Mouse (Mus musculus): ENCODE measurements around the gene Gbgt1. TPM values are rescaled to one million over a fixed set of nuclear protein-coding genes. Genes with fewer than 3 reads are reported as not detected.
"Not testable (repeated sequence)": the region's sequence is repeated elsewhere in the genome, so short reads cannot be mapped to it uniquely, and the experiment has no call there.

Gene Gbgt1
- total RNA-seq, 2 experiments from 2014 or later: 1.6 to 2.5 TPM

DNA sequence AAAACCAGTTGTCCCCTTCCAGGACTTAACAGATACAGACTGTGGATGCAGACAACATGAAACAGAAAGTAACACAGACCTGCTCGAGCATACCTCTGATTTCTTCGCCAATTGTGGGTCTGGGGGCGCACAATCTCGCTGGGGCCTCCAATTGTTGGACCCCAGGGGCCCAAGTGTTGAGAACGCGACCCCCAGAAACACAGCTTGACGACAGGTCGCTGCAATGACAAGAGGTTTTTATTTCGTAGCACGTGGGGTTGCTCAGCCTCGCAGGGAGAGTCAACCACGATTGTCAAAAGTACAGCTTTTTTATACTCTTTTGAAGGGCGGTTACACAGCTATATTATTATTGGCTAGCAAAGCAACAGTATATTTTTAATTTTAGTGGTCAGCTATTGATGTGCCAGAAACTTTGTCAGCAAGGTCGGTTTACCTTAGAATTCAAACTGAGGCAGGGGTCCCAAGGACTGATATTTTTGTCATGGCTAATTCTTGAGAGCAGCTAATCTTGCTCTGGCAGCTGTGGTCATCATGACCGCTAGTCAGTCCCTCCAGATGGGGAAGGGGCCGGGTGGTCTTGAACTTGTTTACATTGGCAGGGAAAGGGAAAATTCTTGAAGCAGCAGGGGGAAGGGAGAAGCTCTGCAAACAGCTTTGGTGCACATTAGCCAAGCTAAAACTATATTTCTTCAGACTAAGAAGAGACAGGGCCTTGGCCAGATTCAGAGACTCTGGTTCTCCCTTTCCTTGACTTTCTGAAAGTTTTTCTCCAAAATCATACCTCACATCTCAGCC, 693 bp upstream of the Gbgt1 start:
- intact Hi-C loops (cut with DNase I): no loop called here
- DNase-seq (ENCODE audit: low spot score in 2 of 2): no peak

DNA sequence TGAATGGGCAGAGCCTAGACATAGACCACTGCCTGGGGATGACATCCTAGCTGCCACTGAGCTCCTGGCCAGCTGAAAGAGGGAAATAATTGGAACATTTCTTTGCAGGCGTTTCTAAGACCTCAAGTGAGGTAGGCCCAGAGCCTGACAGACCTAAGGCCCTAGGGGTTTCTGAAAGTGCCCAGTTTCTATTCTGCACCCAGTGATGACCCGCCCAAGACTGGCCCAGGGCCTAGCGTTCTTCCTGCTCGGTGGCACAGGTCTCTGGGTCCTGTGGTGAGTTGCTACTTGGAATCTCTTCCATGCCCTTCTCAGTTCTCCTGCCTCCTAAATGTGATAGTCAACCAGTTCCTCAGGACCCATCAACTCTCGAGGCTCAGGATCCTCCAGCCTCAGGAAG, 870 bp downstream of the Gbgt1 start:
- DNase-seq (ENCODE audit: low spot score in 2 of 2): no peak
- intact Hi-C loops (cut with DNase I): no loop called here

DNA sequence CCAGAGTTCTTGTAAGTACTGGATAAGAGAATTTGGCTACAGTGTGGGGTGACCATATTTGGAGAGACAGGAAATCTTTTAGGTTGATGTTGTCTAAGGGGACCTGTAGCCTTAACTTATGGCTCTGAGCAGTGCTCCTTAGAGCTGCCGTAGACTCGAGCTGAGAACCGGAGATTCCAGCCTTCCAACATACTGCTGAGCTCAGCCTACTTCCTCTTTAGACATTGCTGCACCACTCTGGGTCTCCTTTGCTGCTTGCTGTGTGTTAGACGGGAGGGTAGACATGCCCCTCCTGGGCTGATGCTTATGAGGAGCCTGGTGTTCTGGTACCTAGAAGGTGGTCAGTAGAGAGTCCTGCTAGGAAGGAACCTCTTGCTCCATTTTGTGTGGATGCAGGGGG, 1.7 kb downstream of the Gbgt1 start:
- intact Hi-C loops (cut with DNase I): no loop called here
- DNase-seq (ENCODE audit: low spot score in 2 of 2): no peak

DNA sequence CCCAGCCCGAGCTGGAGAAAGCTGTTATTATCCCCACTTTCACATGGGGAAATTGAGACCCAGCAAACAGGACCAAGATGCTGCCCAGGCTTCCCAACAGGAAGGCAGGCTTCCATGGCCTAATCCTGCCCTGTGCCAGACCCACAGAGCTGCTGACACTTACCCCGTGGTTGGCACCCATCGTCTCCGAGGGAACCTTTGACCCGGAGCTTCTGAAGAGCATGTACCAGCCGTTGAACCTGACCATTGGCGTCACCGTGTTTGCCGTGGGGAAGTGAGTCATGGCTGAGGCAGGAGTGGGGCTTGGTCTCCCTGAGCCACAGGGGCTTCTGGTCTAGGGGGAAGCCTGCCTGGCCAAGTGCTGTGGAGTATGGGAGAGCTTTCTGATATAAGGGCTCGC, 6.3 kb downstream of the Gbgt1 start:
- DNase-seq (ENCODE audit: low spot score in 2 of 2): no peak
- intact Hi-C loops (cut with DNase I): no loop called here

DNA sequence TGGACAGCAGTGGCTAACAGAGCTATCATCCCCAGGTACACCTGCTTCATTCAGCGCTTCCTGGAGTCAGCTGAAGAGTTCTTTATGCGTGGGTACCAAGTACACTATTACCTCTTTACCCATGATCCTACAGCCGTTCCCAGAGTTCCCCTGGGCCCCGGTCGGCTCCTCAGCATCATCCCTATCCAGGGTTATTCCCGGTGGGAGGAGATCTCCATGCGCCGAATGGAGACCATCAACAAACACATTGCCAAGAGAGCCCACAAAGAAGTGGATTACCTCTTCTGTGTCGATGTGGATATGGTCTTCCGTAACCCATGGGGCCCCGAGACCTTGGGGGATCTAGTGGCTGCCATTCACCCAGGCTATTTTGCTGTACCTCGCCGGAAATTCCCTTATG, 8.0 kb downstream of the Gbgt1 start:
- intact Hi-C loops (cut with DNase I): no loop called here
- DNase-seq (ENCODE audit: low spot score in 2 of 2): no peak

DNA sequence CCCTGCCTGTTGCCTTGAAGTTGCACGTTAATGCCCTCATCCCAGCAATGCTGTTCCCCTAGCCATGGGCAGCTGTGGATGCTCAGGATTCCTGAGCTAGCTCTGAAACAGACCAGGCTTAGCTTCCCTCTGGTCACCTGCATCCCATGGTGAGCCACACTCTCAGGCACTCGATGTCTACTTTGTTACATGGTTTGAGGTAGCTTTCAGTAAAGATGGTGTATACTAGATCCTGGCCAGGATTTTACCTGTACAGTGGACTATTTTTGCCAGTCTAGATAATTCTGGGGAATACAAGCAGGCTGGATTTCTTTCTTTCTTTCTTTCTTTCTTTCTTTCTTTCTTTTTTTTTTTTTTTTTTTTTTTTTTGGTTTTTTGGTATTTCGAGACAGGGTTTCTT, 9.1 kb downstream of the Gbgt1 start, which contains the start of gene Gm10134:
Gm10134 (plus strand) TSS at position 301 of the 400 bp plus-strand sequence.
- DNase-seq (ENCODE audit: low spot score in 2 of 2): no peak
- intact Hi-C loops (cut with DNase I): no loop called here

DNA sequence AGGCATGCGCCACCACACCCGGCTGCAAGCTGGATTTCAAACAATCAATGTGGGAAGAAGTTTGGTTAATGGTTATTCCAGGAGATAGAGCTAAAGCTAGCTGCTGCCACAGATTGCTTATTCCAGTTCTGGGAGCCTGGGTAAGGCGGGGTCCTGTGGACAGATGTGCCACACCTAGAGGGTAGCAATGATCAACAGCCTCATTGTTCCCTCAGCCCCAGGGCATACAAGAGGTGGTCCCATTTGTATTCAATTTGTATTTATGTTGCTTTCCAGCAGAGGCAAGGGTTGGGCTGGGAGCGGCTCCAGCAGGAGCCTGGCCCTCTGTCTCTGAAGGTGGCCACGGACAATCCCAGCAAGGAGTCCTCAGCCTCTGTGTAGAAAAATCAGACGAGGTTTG, 9.6 kb downstream of the Gbgt1 start:
- no peak for DNase-seq (ENCODE audit: low spot score in 2 of 2)
- intact Hi-C loops (cut with DNase I): no loop called here

DNA sequence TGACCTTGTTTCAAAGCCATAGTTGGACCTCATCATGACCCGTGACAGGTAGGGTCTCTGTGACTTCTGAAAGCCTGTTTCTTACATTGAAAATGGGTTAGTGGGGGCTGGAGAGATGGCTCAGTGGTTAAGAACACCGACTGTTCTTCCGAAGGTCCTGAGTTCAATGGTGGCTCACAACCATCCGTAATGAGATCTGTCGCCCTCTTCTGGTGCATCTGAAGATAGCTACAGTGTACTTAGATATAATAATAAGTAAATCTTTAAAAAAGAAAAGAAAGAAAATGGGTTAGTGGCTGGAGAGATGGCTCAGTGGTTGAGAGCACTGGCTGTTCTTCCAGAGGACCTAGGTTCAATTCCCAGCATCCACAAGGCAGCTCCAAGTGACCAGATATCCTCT, 14.9 kb downstream of the Gbgt1 start:
- DNase-seq (ENCODE audit: low spot score in 2 of 2); intact Hi-C loops (cut with DNase I): not testable (repeated sequence)

DNA sequence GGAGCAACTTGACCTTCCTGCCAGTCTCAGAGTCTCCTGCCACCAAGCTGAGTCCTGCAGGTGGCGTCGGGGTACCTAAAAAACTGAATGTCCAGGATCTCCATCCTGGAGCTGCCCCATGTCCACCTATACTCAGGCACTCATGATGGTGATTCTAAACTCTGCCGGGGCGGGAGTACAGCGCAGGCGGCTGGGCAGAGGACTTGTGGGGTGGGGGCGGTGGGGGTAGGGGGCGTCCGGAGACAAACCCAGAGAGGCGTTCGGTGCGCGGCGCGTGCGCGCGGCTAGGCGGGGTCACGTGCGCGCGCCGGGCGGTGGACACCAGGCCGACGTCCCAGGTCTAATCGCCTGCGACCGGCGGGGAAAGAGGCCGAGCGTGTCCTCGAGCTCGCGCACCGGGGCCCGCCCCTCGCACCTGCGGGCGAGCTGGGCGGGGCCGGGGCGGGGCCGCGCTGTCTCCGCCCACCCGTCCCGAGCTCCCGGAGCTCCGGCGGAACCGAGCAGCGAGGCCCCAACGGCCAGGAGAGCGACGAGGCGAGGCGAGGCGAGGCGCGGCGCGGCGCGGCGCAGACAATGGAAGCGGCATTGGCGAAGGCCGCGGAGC, 16.2 kb downstream of the Gbgt1 start, which contains the start of gene Ralgds:
Ralgds (plus strand) TSS at position 328 of the 604 bp plus-strand sequence.
- DNase-seq (ENCODE audit: low spot score in 2 of 2): no peak
- intact Hi-C loops (cut with DNase I): no loop called here

DNA sequence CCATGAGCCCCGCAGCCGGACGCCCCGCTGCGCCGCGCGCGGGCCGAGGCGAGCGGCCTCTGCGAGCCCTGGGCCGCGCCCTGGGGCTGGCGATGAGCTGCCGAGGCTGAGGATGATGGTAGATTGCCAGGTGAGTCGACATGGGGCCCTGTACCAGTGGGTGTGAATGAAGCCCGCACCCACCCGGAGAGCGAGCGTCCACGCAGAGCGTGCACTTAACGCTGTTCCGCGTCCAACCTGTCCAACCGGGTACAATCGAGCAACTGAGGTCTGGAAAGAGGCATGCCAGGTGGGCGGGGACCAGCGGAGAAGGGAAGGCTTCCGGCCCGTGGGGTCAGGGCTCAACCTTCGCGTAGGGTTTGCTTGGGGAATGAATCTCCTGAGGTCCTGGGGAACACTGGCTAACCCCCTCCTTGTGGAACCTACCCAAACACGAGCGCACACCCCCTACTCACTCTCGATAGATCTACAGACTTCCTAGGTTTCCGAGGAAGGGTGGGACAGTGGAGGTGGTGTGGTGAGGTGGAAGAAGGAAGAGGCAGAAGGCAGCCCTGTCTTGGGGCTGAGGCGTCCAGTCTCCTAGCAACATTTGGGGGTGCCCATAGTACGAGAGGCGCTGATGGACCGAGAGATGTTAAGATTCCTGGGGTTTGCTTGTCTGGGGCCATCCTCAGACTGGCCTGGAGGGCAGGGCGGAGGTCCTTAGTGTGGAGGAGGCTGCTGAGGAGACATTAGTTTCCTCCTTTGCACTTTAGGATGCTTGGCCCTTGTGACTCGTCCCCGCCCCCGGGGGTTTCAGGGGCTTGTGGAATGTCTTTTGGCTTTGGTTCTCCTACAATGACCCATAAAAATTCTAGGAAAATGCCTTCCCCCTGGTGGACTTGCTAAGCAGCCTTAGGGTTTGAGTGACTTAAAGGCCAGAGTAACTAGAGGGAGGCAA, 17.0 kb downstream of the Gbgt1 start:
- DNase-seq (ENCODE audit: low spot score in 2 of 2): no peak
- intact Hi-C loops (cut with DNase I): loop anchor here (2.0 kb wide), 2 partner anchors 35 to 69 kb away; partner anchors contain the start of gene Gtf3c5

DNA sequence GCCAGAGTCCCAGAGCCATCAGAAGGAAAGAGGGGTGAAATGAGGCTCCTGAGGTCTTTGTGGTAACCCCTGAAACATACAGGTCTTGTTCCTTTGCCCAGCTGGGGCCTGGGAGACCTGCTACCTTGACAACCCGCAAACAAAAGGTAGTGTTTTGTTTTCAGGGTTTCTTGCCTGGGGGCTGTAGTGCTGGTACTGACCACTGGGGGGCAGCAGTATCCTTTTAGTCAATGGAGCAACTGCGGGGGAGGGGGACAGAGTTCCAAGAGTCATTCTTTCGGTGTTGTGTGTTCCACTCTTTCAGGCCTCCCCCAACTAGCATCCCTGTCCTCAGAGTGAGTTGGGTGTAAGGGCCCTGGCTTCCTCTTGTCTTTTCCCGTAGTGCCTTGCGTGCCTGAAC, 17.8 kb downstream of the Gbgt1 start:
- DNase-seq (ENCODE audit: low spot score in 2 of 2): peak; percentile 89 to 91
- intact Hi-C loops (cut with DNase I): loop anchor here (2.0 kb wide), 2 partner anchors 34 to 68 kb away; partner anchors contain the start of gene Gtf3c5

DNA sequence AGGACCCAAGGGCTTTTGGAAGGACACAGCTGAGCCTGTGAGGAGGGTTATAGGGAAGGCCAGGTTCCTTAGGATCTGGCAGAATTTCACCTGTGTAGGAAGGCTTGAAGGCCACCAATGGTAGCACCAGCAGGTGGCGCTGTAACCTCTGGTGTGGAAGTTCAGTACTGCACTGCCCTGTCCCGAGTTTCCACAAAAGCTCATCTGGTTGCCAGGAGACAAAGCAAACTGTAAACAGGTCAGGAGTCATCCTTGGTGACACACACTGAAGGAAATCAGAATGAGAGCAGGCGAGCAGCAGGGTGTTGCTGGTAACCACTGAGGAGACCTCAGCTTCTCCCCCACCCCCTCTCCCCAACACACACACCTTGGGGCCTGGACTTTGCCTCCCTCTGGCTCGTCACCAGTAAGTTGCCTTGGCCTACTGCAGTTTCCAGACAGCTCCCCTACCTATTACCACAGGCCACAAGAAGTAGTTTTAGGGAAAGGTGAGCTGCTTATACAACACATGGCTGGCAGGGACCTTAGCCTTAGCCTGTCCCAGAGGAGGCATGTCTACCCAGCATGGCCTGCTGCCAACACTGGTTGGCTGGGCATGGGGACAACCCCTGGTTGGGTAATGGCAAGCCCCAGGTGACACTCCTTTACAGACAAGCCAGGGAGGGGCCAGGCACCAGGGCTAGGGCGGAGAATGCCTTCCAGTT, 20.7 kb downstream of the Gbgt1 start:
- intact Hi-C loops (cut with DNase I): no loop called here
- DNase-seq (ENCODE audit: low spot score in 2 of 2): peak; percentile 76 to 79

DNA sequence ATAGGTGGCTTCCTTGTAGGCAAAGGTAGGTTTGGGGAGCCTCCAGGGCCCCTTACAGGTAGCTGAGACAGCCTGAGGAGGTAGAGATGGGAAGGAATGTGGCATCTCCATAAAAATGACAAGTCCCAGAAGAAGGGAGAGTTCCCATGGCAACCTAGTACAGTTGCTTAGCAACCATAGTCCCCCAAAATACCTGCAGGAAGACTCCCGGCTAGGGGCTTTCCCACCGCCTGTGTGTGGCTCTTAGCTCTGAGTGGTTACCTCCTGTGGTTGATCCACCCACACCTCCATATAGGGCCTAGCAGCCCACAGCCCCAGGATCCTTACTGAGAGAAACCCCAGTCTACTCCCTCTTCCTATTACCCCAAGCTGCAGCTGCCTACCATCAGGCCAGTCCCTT, 21.5 kb downstream of the Gbgt1 start:
- peak; percentile 85 to 94 for DNase-seq (ENCODE audit: low spot score in 2 of 2)
- intact Hi-C loops (cut with DNase I): no loop called here

DNA sequence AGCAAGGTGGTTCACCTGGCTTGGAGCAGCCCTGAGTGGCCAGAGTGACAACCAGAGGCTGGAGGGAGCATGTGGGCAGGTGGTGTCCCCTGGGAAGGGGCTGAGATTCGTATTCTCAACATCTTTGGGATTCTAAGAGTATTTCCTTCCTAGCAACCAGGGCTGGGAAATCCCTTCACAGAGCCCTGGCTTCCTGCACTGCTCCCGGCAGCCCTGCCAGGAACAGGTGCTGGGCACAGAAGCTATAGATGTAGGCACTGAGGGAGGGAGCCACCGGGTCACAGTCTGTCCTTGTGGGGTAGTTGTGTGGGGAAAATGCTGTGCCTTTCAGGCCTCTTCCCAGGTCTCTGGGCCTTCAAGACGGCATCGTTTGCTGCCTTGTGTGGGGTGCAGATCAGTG, 23.9 kb downstream of the Gbgt1 start:
- DNase-seq (ENCODE audit: low spot score in 2 of 2): no peak
- intact Hi-C loops (cut with DNase I): no loop called here

DNA sequence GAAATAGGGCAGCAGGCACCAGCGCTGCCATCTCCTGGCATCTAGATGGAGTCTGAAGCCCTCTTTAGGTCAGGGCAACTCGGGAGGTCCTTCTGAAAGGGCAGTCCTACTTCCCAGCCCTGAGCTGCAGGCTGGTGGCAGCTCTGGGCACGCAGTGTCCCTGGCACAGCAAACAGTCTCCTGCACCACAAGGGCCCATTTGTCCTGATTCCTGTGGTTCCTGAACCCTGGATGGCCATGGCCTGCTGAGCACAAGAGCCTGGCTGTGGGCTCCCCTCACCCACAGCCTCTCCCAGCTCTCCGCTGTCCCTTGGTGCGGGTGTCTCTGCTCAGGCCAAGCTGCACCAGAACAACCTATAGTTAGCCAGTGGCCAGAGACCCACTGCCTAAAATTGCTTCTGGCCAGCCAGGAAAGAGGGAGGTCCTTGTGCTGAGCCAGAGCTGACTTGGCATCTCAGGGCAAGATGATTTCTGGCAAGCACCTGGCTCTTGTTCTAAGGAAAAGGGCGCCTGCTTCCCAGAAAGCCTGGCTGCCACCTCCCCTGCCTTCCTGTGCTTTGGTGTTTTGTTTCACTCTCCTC, 25.0 kb downstream of the Gbgt1 start:
- intact Hi-C loops (cut with DNase I): no loop called here
- peak; percentile 64 to 77 for DNase-seq (ENCODE audit: low spot score in 2 of 2)

DNA sequence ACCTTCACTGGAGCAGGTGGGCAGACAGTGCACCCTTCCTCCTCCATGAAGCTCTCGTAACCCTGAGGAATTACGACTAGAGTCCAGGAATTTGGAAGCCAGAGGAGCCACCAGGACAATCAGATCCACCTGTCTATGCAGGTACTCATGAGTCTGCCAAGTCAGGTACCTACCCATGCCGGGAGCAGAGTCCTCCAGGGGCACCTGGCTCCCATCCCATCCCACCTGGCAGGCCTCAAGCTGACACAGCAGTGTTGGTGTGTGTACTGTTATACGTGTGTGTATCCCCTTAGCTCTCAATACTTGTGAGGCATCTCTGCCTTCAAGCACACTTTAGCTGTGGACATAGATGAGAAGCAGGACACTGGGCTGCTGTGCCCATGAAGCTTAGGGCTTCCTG, 25.5 kb downstream of the Gbgt1 start:
- intact Hi-C loops (cut with DNase I): no loop called here
- peak in 1 of 2 experiments; percentile 13 for DNase-seq (ENCODE audit: low spot score in 2 of 2)

DNA sequence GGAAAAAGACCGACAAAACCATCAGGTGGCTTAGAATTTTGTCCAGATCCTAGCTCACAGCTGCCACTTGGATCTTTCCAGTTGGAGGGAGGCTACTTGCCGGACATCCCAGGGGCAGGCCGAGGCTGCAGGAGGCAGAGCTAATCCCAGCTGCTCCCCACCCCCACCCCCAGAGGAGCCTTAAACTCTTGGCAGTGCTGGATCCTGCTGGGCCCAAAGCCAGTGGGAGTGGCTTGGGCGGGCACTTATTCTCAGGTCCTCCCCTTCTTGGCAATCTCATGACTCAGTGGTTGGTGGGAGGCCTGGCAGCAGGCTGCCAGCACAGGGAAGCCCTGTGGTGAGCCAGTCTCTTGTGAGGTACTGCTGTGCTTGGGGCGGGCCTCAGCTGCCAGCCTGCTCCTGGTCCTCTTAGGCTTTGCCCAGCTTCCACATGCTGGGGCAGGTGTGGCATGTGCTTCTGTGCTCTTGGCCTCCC, 27.0 kb downstream of the Gbgt1 start:
- intact Hi-C loops (cut with DNase I): no loop called here
- peak; percentile 86 to 92 for DNase-seq (ENCODE audit: low spot score in 2 of 2)

DNA sequence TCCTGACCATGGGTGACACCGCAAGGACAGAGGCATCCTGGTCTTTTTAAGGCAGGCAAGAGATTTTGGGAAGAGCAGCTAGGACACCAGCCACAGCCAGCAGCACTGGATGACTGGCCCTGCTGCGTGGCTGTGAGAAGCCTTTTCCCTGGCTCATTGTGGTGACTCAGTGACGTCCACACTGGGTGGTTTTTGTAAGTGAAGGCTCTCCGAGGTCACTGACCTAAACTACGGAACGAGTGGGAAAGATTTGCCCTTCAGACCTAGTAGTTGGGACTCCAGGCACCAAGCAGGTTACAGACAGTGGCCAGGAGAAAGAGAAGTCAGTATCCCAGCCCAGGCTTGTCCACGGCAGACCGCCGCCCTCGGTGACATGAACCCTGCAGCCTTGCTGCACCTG, 27.7 kb downstream of the Gbgt1 start:
- intact Hi-C loops (cut with DNase I): no loop called here
- peak in 1 of 2 experiments; percentile 3 for DNase-seq (ENCODE audit: low spot score in 2 of 2)

Measured in left cerebral cortex, postnatal 14 days (tissue).